Mouse (Mus musculus): ENCODE data around the gene Trpm1.

Trpm1 gene

DNA sequence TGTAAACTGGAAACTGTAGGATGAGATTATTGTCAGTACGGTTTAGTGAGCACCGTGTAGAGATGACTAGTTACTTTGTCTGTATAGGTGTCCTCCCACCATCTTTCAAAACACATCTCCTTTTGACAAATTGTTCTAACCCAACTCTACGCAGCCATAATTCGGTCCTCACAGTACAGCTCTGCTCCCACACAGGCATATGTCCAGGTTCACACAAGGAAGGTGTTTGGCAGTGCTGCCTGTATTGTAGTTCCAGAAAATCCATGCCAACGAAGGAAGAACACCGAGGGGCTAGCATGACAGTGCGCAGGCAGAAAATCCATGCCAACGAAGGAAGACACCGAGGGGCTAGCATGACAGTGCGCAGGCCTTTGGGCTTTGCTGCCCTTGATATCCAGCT is 138.1 kb downstream of the Trpm1 start:
- CTCF ChIA-PET: no interaction called here
- POLR2A ChIA-PET: interaction anchor here in 2 of 4 experiments (1.0 to 1.3 kb wide), 2 partner anchors 9 to 136 kb away, joined by 3 to 6 read pairs; no protein-coding TSS in a partner anchor

DNA sequence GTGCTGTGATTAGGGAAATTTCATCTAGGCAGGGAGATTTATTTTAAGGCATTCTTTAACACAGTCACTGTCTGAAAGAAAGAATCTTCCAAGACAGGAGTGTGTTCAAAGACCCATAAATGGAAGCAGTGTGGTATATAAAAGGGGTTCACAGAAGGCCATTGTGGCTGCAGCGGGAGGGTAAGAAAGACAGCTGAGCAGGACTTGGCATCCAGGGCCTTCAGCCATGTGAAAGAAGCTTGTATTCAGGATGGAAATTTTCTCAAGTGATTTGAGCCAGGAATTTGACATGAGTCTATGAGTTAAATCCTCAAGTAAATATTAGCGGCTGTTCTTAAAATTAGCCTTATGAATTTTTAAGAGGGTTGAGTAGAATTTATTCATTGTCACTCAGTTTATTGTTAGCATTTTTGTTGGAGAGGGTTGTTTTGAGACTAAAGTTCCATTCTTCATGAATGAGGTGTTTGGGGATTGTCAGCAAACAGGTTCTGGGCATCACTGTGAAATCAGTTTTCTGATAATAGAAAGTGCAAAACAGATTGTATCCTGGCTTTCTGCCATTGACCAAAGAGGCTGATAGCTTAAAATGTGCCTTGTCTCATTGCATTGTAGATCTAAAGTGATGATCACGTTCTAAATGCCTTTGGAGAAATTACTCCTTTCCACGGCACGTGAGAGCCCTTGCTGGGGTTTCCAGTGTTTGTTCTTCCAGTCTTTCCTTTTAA is 142.8 kb downstream of the Trpm1 start:
- ChIA-PET CTCF (no interaction called here), POLR2A (interaction anchor here in 2 of 4 experiments (0.5 to 1.0 kb wide), 3 partner anchors 9 to 679 kb away, joined by 3 to 6 read pairs (median 3); partner anchors contain the start of gene Mtmr10 (in 2 of the 2))

DNA sequence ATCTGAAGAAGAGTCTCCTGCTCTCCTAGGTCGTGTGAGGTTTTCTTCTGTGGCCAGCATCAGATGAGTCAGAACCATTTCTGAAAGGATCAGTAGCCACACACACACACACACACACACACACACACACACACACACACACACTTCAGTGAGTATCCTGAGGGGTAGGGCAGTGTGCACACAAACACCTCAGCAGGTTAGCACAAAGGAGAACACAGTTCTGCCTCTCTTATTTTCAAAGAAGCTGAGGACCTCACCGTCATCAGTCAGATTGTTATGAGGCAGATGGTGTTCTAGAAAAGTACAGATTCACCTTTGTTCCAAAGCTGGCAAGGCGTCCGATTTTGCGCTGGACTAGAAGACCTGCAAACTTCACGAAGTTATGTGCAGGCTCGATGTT is 156.6 kb downstream of the Trpm1 start:
- POLR2A ChIA-PET: interaction anchor here in 2 of 4 experiments (0.7 kb wide), 3 partner anchors 269 to 1470 kb away, joined by 3 to 7 read pairs (median 4); no protein-coding TSS in a partner anchor
- CTCF ChIA-PET: no interaction called here

DNA sequence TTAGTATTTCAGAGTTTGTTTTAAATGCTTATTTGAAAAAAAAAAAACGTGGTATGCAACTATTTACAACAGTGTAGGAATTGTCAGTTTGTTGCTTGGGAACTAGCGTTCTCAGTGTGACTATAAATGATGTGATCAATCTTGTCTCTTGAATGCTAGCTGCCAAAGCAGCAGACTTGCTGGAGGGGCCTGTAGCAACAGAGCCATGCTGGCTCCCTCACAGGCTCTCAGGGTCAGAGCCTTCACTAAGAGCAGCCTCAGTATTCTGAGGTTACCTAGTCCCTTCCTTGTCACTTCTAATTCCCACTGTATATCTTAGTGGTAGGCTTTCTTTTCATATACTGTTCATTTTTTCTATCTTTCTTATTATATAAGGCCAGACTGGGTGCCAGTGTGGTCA is 157.1 kb downstream of the Trpm1 start:
- ChIA-PET CTCF (no interaction called here), POLR2A (interaction anchor here in 2 of 4 experiments (0.7 to 0.9 kb wide), 4 partner anchors 12 to 1470 kb away, joined by 3 to 7 read pairs (median 4); no protein-coding TSS in a partner anchor)

DNA sequence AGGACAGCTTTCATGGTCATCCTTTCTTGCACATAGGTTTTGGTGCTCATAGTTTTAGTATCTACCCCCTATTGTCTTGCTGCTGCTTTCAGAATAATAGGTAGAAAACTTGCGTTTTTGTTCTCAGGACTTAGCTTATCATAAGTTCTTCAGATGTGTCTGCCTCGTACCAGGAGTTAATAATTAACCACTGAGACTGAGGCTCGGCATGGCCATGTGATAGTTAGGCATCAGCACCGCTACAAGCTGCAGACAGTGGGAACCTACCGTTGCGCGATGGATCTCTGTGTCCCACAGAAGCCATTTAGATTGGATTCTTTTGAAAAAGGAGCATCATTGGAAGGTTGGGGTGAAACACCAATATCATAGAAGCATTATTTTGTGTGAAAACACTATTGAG is 159.2 kb downstream of the Trpm1 start:
- ChIA-PET POLR2A (interaction anchor here in 2 of 4 experiments (1.2 to 2.0 kb wide), 2 partner anchors 25 kb away, joined by 4 read pairs; partner anchors contain the start of gene Mtmr10 (in 2 of the 2)), CTCF (interaction anchor here in 1 of 4 experiments (0.6 kb wide), 1 partner anchor 11 kb away, joined by 3 read pairs; no protein-coding TSS in a partner anchor)

Data from embryonic stem cell, embryonic (primary cell).